Mouse (Mus musculus): ENCODE data around the gene Olfr1291-ps1. TPM values are rescaled to one million over a fixed set of nuclear protein-coding genes. Genes with fewer than 3 reads are reported as not detected.

Gene Olfr1291-ps1
- total and polyA plus RNA-seq, 3 experiments: not detected

GRCm38 (mm10) chr2:111493729-111494128 lies 3.3 kb upstream of the Olfr1291-ps1 start, which contains the start of gene Olfr1290:
Olfr1290 (minus strand) TSS chr2:111493829.
- Histone ChIP-seq H3K27ac (ENCODE audit: control insufficient read depth, low read depth, low read length) (no peak within 1 kb of the TSS), H3K9ac (ENCODE audit: control insufficient read depth, low read depth, low read length, poor library complexity, severe bottlenecking) (no peak within 1 kb of the TSS), H3K4me1 (ENCODE audit: control insufficient read depth in 1 of 2, insufficient read depth in 2 of 2, low read length in 2 of 2) (no peaks in the 10 kb centered on the region), H3K79me2 (ENCODE audit: control insufficient read depth, insufficient read depth, low read length, poor library complexity) (no peaks in the 10 kb centered on the region), H3K9me3 (replicated peaks; ENCODE audit: insufficient read depth, low read length) (no peaks in the 10 kb centered on the region), H3K27me3 (ENCODE audit: control insufficient read depth in 1 of 2, insufficient read depth in 2 of 2, low read length in 2 of 2) (no peaks in the 10 kb centered on the region), H3K4me3 (ENCODE audit: control insufficient read depth in 1 of 2, insufficient read depth in 1 of 2, low read depth in 2 of 2, low read length in 2 of 2) (no peak within 1 kb of the TSS), H3K36me3 (ENCODE audit: control insufficient read depth in 1 of 2, insufficient read depth in 2 of 2, low read length in 2 of 2) (no peaks in the 10 kb centered on the region)
- DNase-seq (ENCODE audit: low read depth, low spot score): no peak
- no peak for TF ChIP-seq HCFC1 (IDR thresholded peaks at IDR 0.05; ENCODE audit: low read depth, low read length)
- TF ChIP-seq MYC (IDR thresholded peaks at IDR 0.05; ENCODE audit: low read depth, low read length): no peak
- no peak for TF ChIP-seq EP300 (IDR thresholded peaks at IDR 0.05; ENCODE audit: low read depth in 1 of 2, low read length in 2 of 2)
- TF ChIP-seq MEF2A (IDR thresholded peaks at IDR 0.05; ENCODE audit: extremely low read depth, insufficient replicate concordance, low read depth, low read length, poor library complexity, severe bottlenecking): no peak
- TF ChIP-seq CTCF (IDR thresholded peaks at IDR 0.05 in 2 of 3, conservative IDR thresholded peaks at IDR 0.05 in 1 of 3; ENCODE audit: control insufficient read depth in 1 of 3, insufficient read depth in 1 of 3, low read depth in 2 of 3, low read length in 3 of 3, poor library complexity in 1 of 3, severe bottlenecking in 1 of 3): no peak
- TF ChIP-seq NELFE (IDR thresholded peaks at IDR 0.05; ENCODE audit: low read depth, low read length): no peak
- no peak for TF ChIP-seq MAFK (IDR thresholded peaks at IDR 0.05; ENCODE audit: borderline replicate concordance, low read depth, low read length)

- no peak overlapping the region for H3K9ac ChIP-seq (ENCODE audit: control insufficient read depth, low read depth, low read length, poor library complexity, severe bottlenecking)
- no peaks in the 10 kb centered on the region for H3K9me3 ChIP-seq (replicated peaks; ENCODE audit: insufficient read depth, low read length)
- H3K4me3 ChIP-seq (ENCODE audit: control insufficient read depth in 1 of 2, insufficient read depth in 1 of 2, low read depth in 2 of 2, low read length in 2 of 2): no peak overlapping the region
- no peak for DNase-seq (ENCODE audit: low read depth, low spot score)
- H3K4me1 ChIP-seq (ENCODE audit: control insufficient read depth in 1 of 2, insufficient read depth in 2 of 2, low read length in 2 of 2): no peaks in the 10 kb centered on the region
- H3K79me2 ChIP-seq (ENCODE audit: control insufficient read depth, insufficient read depth, low read length, poor library complexity): no peaks in the 10 kb centered on the region
- no peak overlapping the region for H3K27ac ChIP-seq (ENCODE audit: control insufficient read depth, low read depth, low read length)
- no peaks in the 10 kb centered on the region for H3K27me3 ChIP-seq (ENCODE audit: control insufficient read depth in 1 of 2, insufficient read depth in 2 of 2, low read length in 2 of 2)
- no peak for TF ChIP-seq POLR2AphosphoS2 (IDR thresholded peaks at IDR 0.05; ENCODE audit: low read length)
- TF ChIP-seq NELFE (IDR thresholded peaks at IDR 0.05; ENCODE audit: low read depth, low read length): no peak
- no peak for TF ChIP-seq UBTF (IDR thresholded peaks at IDR 0.05; ENCODE audit: borderline replicate concordance, insufficient read depth, low read depth, low read length)
- TF ChIP-seq MXI1 (IDR thresholded peaks at IDR 0.05; ENCODE audit: low read depth, low read length): no peak
- no peak for TF ChIP-seq ZMIZ1 (IDR thresholded peaks at IDR 0.05; ENCODE audit: low read depth, low read length)
- no peak for TF ChIP-seq ZC3H11A (IDR thresholded peaks at IDR 0.05; ENCODE audit: low read depth, low read length)
- TF ChIP-seq POLR2A (IDR thresholded peaks at IDR 0.05; ENCODE audit: control insufficient read depth in 1 of 2, insufficient read depth in 1 of 2, low read depth in 1 of 2, low read length in 2 of 2, poor library complexity in 1 of 2): no peak
- no peak for TF ChIP-seq KAT2A (conservative IDR thresholded peaks at IDR 0.05; ENCODE audit: low read depth, low read length)
- TF ChIP-seq SIN3A (IDR thresholded peaks at IDR 0.05; ENCODE audit: low read length): no peak
- no peak for TF ChIP-seq CTCF (IDR thresholded peaks at IDR 0.05 in 2 of 3, conservative IDR thresholded peaks at IDR 0.05 in 1 of 3; ENCODE audit: control insufficient read depth in 1 of 3, insufficient read depth in 1 of 3, low read depth in 2 of 3, low read length in 3 of 3, poor library complexity in 1 of 3, severe bottlenecking in 1 of 3)
- TF ChIP-seq CHD1 (IDR thresholded peaks at IDR 0.05; ENCODE audit: low read depth, low read length): no peak
- TF ChIP-seq TAL1 (IDR thresholded peaks at IDR 0.05; ENCODE audit: low read length): no peak
- TF ChIP-seq ETS1 (IDR thresholded peaks at IDR 0.05; ENCODE audit: low read depth, low read length): no peak
- no peak for TF ChIP-seq NRF1 (IDR thresholded peaks at IDR 0.05; ENCODE audit: insufficient read depth, low read depth, low read length, poor library complexity, severe bottlenecking)
- TF ChIP-seq RAD21 (IDR thresholded peaks at IDR 0.05; ENCODE audit: low read depth, low read length): no peak
- no peak for TF ChIP-seq HCFC1 (IDR thresholded peaks at IDR 0.05; ENCODE audit: low read depth, low read length)
- no peaks in the 10 kb centered on the region for H3K36me3 ChIP-seq (ENCODE audit: control insufficient read depth in 1 of 2, insufficient read depth in 2 of 2, low read length in 2 of 2)
Observed at GRCm38 (mm10) chr2:111517451-111517850, 20.5 kb downstream of the Olfr1291-ps1 start.

Data from MEL (cell line).